ENCODE assay signal across 9 mouse cellular contexts in the genomic region with DNA sequence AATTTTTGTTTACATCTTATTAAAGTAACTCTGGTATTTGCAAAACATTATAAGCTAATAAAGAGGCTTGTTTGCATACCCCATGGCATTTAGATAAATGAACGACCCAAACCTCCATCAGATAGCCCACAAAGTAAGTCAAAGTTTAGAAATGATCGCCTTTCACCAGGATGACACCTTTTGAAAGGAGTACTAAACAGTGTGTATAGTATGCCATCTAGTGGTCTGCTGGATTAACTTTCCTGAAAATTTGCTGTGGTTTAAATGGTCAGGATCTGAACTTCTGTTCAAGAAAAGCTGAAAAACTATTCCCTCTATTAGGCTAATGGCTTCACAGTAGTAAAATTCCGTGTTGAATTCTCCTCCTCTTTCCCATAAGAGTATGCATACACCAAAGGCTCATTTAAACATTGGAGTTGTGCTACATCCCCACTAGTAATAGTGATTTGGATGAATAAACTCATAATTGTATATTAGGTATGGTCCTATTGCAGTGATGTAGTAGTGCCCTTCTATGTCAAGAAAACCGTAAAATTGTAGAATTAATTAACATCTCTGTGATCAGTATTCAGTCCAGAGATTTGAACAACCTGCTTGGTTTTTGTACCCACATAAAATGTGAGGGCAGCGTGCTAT. TPM values are rescaled to one million over a fixed set of nuclear protein-coding genes. Genes with fewer than 3 reads are reported as not detected.
DNase-seq lines count a peak whose midpoint lies in the region; ATAC-seq and TF ChIP-seq lines count a peak whose summit lies in the region.
"Had no signal": no experiment of that assay in that cellular context is flagged by ENCODE, and none has a peak within 500 bp of the region (broad histone marks: within the 10 kb centered on the region; RNA-seq: fewer than 3 reads in every experiment).

No protein-coding gene starts in this region.

- no peaks in the 10 kb centered on the region for H3K36me3 ChIP-seq in lung, postnatal 0 days (ENCODE audit: insufficient read depth, low read length)
- no peaks in the 10 kb centered on the region for H3K36me3 ChIP-seq in hindbrain, embryonic 13.5 days
- no peaks in the 10 kb centered on the region for H3K36me3 ChIP-seq in heart, embryonic 11.5 days (ENCODE audit: control insufficient read depth, insufficient read depth, low read length)
- H3K36me3 ChIP-seq: liver, embryonic 13.5 days had no signal

- no peak for TF ChIP-seq EP300 in lung, postnatal 0 days (IDR thresholded peaks at IDR 0.05)

- H3K4me1 ChIP-seq in lung, postnatal 0 days (ENCODE audit: insufficient read depth, low read depth, low read length), result no peaks in the 10 kb centered on the region
- H3K4me1 ChIP-seq in hindbrain, embryonic 13.5 days (replicated peaks), result no peaks in the 10 kb centered on the region
- H3K4me1 ChIP-seq in heart, embryonic 11.5 days (ENCODE audit: control insufficient read depth, insufficient read depth, low read length), result no peaks in the 10 kb centered on the region
- H3K4me1 ChIP-seq: liver, embryonic 13.5 days had no signal

- H3K4me2 ChIP-seq in lung, postnatal 0 days (replicated peaks; ENCODE audit: low read depth, low read length), result no peak overlapping the region
- H3K4me2 ChIP-seq in hindbrain, embryonic 13.5 days, result no peak overlapping the region
- H3K4me2 ChIP-seq in heart, embryonic 11.5 days, result no peak overlapping the region
- H3K4me2 ChIP-seq: liver, embryonic 13.5 days had no signal

- H3K9me3 ChIP-seq in lung, postnatal 0 days (ENCODE audit: low read length), result no peaks in the 10 kb centered on the region
- H3K9me3 ChIP-seq in hindbrain, embryonic 13.5 days, result no peaks in the 10 kb centered on the region
- H3K9me3 ChIP-seq in heart, embryonic 11.5 days (replicated peaks; ENCODE audit: control insufficient read depth, low read length), result no peaks in the 10 kb centered on the region
- H3K9me3 ChIP-seq: liver, embryonic 13.5 days had no signal

- 32% methylated on average over 5 of the region's 5 CpGs for WGBS in lung, postnatal 0 days
- 34% methylated on average over 5 of the region's 5 CpGs for WGBS in hindbrain, embryonic 13.5 days
- WGBS in heart, embryonic 11.5 days (ENCODE audit: insufficient replicate concordance), result 33% methylated on average over 5 of the region's 5 CpGs

- no peak for ATAC-seq in lung, postnatal 0 days
- peak; percentile 65; the same call in 1 of the 2 replicates for ATAC-seq in hindbrain, embryonic 13.5 days (ENCODE audit: low FRiP score)
- no peak for ATAC-seq in heart, embryonic 11.5 days (replicated peaks; ENCODE audit: insufficient number of reproducible peaks, low FRiP score, low TSS enrichment)

- H3K27ac ChIP-seq in lung, postnatal 0 days (ENCODE audit: low read length), result no peak overlapping the region
- no peak overlapping the region for H3K27ac ChIP-seq in hindbrain, embryonic 13.5 days
- H3K27ac ChIP-seq in heart, embryonic 11.5 days (ENCODE audit: low read depth, low read length), result no peak overlapping the region
- H3K27ac ChIP-seq: liver, embryonic 13.5 days had no signal

- no peak overlapping the region for H3K9ac ChIP-seq in lung, postnatal 0 days (replicated peaks; ENCODE audit: low read depth)
- no peak overlapping the region for H3K9ac ChIP-seq in hindbrain, embryonic 13.5 days
- no peak overlapping the region for H3K9ac ChIP-seq in heart, embryonic 11.5 days (ENCODE audit: low read depth, low read length)
- H3K9ac ChIP-seq: liver, embryonic 13.5 days had no signal

- peak; percentile 4 for DNase-seq in cerebellum, adult 9-10 months
- DNase-seq in cerebellum, adult 9-11 months, result no peak
- peak; percentile 10 for DNase-seq in lung, postnatal 0 days (ENCODE audit: low spot score)
- DNase-seq in lung, postnatal 4 days, result no peak
- DNase-seq in telencephalon, adult 2 months (ENCODE audit: low read depth, low spot score), result peak; percentile 32
- DNase-seq in urinary bladder, postnatal 10 days (ENCODE audit: low spot score), result no peak
- DNase-seq: liver, embryonic 13.5 days had no signal

- peak; percentile 48 for TF ChIP-seq CTCF in lung, postnatal 0 days (IDR thresholded peaks at IDR 0.05)

- no peak overlapping the region for H3K4me3 ChIP-seq in lung, postnatal 0 days (ENCODE audit: low read depth, low read length)
- H3K4me3 ChIP-seq in hindbrain, embryonic 13.5 days, result no peak overlapping the region
- no peak overlapping the region for H3K4me3 ChIP-seq in heart, embryonic 11.5 days (ENCODE audit: low read depth, low read length)
- H3K4me3 ChIP-seq: liver, embryonic 13.5 days had no signal

- H3K27me3 ChIP-seq in lung, postnatal 0 days (replicated peaks; ENCODE audit: insufficient read depth, low read length), result no peaks in the 10 kb centered on the region
- peaks cover 5% of the 10 kb centered on the region for H3K27me3 ChIP-seq in hindbrain, embryonic 13.5 days
- H3K27me3 ChIP-seq in heart, embryonic 11.5 days (ENCODE audit: control insufficient read depth, insufficient read depth, low read length), result no peaks in the 10 kb centered on the region
- H3K27me3 ChIP-seq: liver, embryonic 13.5 days had no signal

RNA-seq across cellular contexts. Expression of gene Crisp4, which starts 38.9 kb away (rescaled TPM):
- not detected in 2 replicates for polyA plus RNA-seq in lung, postnatal 0 days (2015; fragmentation: Nextera tagmentation; extraction: Ambion mirVana)
- not detected in 2 replicates for polyA plus RNA-seq in hindbrain, embryonic 13.5 days (2015; fragmentation: Nextera tagmentation; extraction: Ambion mirVana)
- not detected in 2 replicates for polyA plus RNA-seq in heart, embryonic 11.5 days (2014; fragmentation: Nextera tagmentation; extraction: Ambion mirVana)
- polyA plus RNA-seq: liver, embryonic 13.5 days had no signal

Comparison
In these comparisons a context has a peak if more than half of its experiments do, and no peak if none do; other contexts are left out.
1. DNase-seq: peak in cerebellum, adult 9-10 months (single experiment), lung, postnatal 0 days (single experiment) and telencephalon, adult 2 months (single experiment); none in cerebellum, adult 9-11 months (single experiment), lung, postnatal 4 days (0 of 2) and urinary bladder, postnatal 10 days (single experiment).